Mouse (Mus musculus) Patski (cell line): ENCODE measurements around the gene Cryzl2. TPM values are rescaled to one million over a fixed set of nuclear protein-coding genes. Genes with fewer than 3 reads are reported as not detected.

Experiments used
- ATAC-seq: fragments of 100-300 bp; one replicate; pipeline ENCODE4 v1.8.0; 2021
- CTCF ChIA-PET: fragments of 350-600 bp; sonication (Branson Sonifier 250); formaldehyde crosslinking; loops from one replicate; lab custom pipeline; 2022; ENCODE audit warnings: inconsistent platforms; lab: Charles Lee
- POLR2A ChIA-PET: fragments of 350-600 bp; sonication (Branson Sonifier 250); formaldehyde crosslinking; loops from one replicate; lab custom pipeline; 2022; ENCODE audit warnings: antibody characterized with exemption, inconsistent platforms; lab: Charles Lee
- DNase-seq: peaks from one replicate; pipeline ENCODE4 v3.0.0-alpha.2; 2011; ENCODE audit warnings: low read depth, low spot score
- H3K27me3 ChIP-seq: fragments of 371-371 bp; one replicate; pipeline ENCODE4 v1.5.1; 2021
- CTCF ChIP-seq: fragments of 100-300 bp; IDR thresholded peaks from one replicate; pipeline ENCODE4 v1.5.1; 2021
- in situ Hi-C: fragments of 300-500 bp; cut with MboI; formaldehyde crosslinking; loops from 3 replicates; pipeline ENCODE4 v1.11.1; 2018; ENCODE audit warnings: low pct_unique_long_range_greater_than_20kb, mixed read lengths
- polyA plus RNA-seq: library from polyadenylated mRNA; unstranded; gene quantifications from one replicate; pipeline ENCODE4 v1.2.3, GENCODE M21; 2021

The Cryzl2 gene
- polyA plus RNA-seq, 1 experiment from 2014 or later, result not detected

GRCm38 (mm10) chr1:157449981-157450636 is 8.3 kb upstream of the Cryzl2 start:
- ChIA-PET POLR2A (no interaction called here), CTCF (interaction anchor here (2.0 kb wide), 1 partner anchor 9 kb away, joined by 4 read pairs; no protein-coding TSS in a partner anchor)
- DNase-seq (no peak), ATAC-seq (no peak)
- no peaks in the 10 kb centered on the region for H3K27me3 ChIP-seq
- no peak for TF ChIP-seq CTCF
- in situ Hi-C loops, result loop anchor here (10.0 kb wide), 1 partner anchor 155 kb away; no protein-coding TSS in a partner anchor

DNA sequence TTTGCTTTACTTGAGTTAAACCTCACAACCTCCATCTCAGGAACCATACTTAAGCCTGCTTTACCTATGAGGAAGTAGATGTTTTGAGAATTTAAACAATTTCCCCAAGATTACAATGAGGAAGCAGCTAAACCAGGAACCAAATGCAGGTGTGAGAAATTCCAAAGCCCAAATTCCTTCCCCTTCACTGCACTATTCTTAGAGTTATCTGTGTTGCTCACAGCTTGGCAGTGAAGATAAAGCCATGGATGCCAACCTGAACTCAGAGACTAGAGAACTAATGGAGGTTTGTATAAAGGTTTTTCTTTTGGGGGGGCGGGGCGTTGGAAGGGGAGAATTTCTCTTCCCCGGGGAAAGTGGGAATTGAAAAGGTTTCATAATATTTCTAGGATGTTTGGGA is 6.1 kb upstream of the Cryzl2 start:
- POLR2A ChIA-PET, result no interaction called here
- ATAC-seq, result no peak
- no peak for TF ChIP-seq CTCF
- in situ Hi-C loops, result no loop called here
- H3K27me3 ChIP-seq, result no peaks in the 10 kb centered on the region
- no peak for DNase-seq
- CTCF ChIA-PET, result no interaction called here

DNA sequence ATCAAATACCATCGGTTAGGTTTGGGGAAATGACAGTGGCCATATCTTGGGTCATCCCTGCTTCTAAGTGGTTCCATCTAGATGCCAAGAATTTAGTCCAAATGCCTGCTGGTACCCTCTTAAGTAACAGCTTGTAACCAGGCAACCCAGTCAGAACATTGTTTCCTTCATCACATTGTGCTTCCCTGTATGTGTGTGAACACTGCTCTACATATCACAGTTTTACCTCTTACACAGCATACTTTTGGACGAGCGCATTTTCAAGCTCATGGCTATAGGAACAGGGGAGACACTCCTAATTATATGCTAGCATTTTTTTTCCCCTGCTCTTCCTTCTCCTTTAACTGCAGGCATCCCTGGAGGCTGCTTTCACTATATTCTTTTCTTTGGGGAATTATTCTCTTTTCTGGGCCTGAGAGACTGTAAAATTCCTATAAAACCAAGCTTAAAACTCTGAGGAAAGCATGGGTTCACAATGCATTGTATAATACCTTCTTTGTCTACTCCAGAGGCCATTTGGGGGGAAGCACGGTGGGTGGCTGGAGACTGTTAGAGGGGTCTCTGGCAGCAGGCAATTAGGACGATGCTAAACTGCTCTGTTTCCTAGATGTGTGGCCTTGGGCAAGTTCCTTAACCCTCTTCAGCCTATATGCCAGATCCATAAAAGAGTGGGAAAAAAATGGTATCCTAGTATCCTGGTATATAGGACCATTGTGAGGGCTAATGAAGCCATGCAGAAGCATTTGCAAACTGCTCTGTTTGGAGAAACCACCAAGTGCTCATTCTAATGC is 5.4 kb upstream of the Cryzl2 start:
- no peak for ATAC-seq
- POLR2A ChIA-PET, result no interaction called here

GRCm38 (mm10) chr1:157454876-157455275 is 3.5 kb upstream of the Cryzl2 start:
- no peaks in the 10 kb centered on the region for H3K27me3 ChIP-seq
- DNase-seq (no peak), ATAC-seq (no peak)
- POLR2A ChIA-PET, result no interaction called here
- no peak for TF ChIP-seq CTCF
- in situ Hi-C loops, result no loop called here
- CTCF ChIA-PET, result interaction anchor here (1.4 to 1.7 kb wide), 5 partner anchors 12 to 156 kb away, joined by 3 to 6 read pairs (median 4); no protein-coding TSS in a partner anchor

More for the DNA sequence above, 5.4 kb upstream of the Cryzl2 start:
- no peak for TF ChIP-seq CTCF
- no peak for DNase-seq
- CTCF ChIA-PET, result no interaction called here
- in situ Hi-C loops, result no loop called here
- no peaks in the 10 kb centered on the region for H3K27me3 ChIP-seq

DNA sequence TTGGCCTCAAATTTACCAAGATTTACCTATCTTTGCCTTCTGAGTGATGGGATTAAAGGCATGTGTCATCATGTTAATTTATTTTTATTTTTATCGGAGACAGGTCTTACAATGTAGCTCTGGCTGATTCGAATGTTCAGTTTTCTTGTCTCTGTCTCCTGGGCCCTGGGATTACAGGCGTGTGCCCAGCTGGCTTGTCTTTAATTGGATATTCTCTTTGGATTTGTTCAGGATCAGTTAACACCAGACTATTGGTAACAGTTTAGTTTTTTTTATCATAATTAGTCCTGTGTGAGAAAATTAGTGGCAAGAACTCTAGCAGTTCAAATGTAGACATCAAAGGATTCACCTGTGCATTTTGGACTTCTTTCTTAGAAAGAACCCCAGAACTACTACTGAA is 588 bp upstream of the Cryzl2 start:
- CTCF ChIA-PET, result interaction anchor here (0.6 to 1.0 kb wide), 2 partner anchors 63 to 79 kb away, joined by 3 read pairs; no protein-coding TSS in a partner anchor
- in situ Hi-C loops, result no loop called here
- POLR2A ChIA-PET, result no interaction called here
- ATAC-seq (no peak), DNase-seq (no peak)
- no peak for TF ChIP-seq CTCF
- no peaks in the 10 kb centered on the region for H3K27me3 ChIP-seq

GRCm38 (mm10) chr1:157459904-157460303 is 1.5 kb downstream of the Cryzl2 start:
- H3K27me3 ChIP-seq, result no peaks in the 10 kb centered on the region
- CTCF ChIA-PET, result no interaction called here
- no peak for TF ChIP-seq CTCF
- in situ Hi-C loops, result no loop called here
- ATAC-seq, result no peak
- no peak for DNase-seq
- POLR2A ChIA-PET, result interaction anchor here (0.6 kb wide), 1 partner anchor 48 kb away, joined by 5 read pairs; no protein-coding TSS in a partner anchor

- CTCF ChIA-PET, result no interaction called here
- in situ Hi-C loops, result no loop called here
- POLR2A ChIA-PET, result interaction anchor here (0.5 kb wide), 1 partner anchor 15 kb away, joined by 3 read pairs; no protein-coding TSS in a partner anchor
- TF ChIP-seq CTCF, result no peak
- DNase-seq (no peak), ATAC-seq (no peak)
- H3K27me3 ChIP-seq, result no peaks in the 10 kb centered on the region
These were observed 2.9 kb downstream of the Cryzl2 start for GRCm38 (mm10) chr1:157461276-157461675.

DNA sequence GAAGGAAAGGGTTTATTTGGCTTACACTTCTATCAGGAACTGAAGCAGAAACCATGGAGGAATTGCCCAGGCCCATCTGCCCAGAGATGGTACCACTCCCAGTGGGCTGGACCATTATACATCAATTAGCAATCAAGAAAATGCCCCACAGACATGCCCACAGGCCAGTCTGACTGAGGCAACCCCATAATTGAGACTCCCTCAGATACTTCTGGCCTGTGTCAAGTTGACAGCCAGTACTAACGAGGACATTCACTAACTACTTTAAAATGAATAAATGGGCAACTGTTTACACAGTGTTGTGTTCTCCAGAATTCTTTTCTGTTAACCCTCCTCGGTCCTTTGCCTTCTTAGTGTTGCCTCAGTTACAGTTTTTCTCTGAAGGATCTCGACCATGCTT is 4.0 kb downstream of the Cryzl2 start:
- TF ChIP-seq CTCF, result no peak
- ChIA-PET POLR2A (no interaction called here), CTCF (interaction anchor here (1.1 kb wide), 1 partner anchor 16 kb away, joined by 3 read pairs; no protein-coding TSS in a partner anchor)
- no peak for ATAC-seq
- no peaks in the 10 kb centered on the region for H3K27me3 ChIP-seq
- no peak for DNase-seq
- in situ Hi-C loops, result no loop called here

GRCm38 (mm10) chr1:157465194-157465593 is 6.8 kb downstream of the Cryzl2 start:
- DNase-seq, result no peak
- ATAC-seq, result no peak
- in situ Hi-C loops, result no loop called here
- ChIA-PET CTCF (interaction anchor here (1.1 to 2.2 kb wide), 5 partner anchors 10 to 166 kb away, joined by 3 to 9 read pairs (median 5); no protein-coding TSS in a partner anchor), POLR2A (no interaction called here)
- no peaks in the 10 kb centered on the region for H3K27me3 ChIP-seq
- TF ChIP-seq CTCF, result peak; percentile 56

GRCm38 (mm10) chr1:157467866-157468265 is 9.5 kb downstream of the Cryzl2 start:
- no peak for DNase-seq
- POLR2A ChIA-PET, result no interaction called here
- ATAC-seq, result no peak

More at GRCm38 (mm10) chr1:157467866-157468265, 9.5 kb downstream of the Cryzl2 start:
- no peaks in the 10 kb centered on the region for H3K27me3 ChIP-seq
- CTCF ChIA-PET, result interaction anchor here (1.1 to 2.5 kb wide), 2 partner anchors 10 to 13 kb away, joined by 4 to 6 read pairs; no protein-coding TSS in a partner anchor
- in situ Hi-C loops, result no loop called here
- no peak for TF ChIP-seq CTCF
